Mouse (Mus musculus) cerebellum, adult 8-10 months (tissue): ENCODE results near the gene Cntn4.

ENCODE experiments used
- DNase-seq: peaks from one replicate; pipeline ENCODE4 v3.0.0; 2022

Cntn4 gene

DNA sequence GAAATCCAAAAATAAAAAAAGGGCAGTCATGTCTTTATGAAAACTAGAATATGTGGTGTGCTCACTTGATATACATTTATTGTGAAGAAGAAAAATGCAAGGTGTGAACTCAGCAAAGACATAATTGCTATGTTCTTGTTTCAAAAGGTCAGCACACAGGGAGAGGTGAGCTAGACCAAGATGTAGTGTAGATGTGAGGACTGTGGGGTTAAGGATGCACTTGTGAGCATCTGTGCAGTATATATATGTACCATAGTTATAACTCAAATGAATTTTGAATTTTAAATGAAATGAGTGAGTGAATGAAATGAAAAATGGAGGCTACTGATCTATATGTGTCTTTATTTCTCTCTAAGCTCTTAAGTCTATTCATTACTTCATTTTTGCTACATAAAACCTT is 401.2 kb downstream of the Cntn4 start:
- no peak for DNase-seq

DNA sequence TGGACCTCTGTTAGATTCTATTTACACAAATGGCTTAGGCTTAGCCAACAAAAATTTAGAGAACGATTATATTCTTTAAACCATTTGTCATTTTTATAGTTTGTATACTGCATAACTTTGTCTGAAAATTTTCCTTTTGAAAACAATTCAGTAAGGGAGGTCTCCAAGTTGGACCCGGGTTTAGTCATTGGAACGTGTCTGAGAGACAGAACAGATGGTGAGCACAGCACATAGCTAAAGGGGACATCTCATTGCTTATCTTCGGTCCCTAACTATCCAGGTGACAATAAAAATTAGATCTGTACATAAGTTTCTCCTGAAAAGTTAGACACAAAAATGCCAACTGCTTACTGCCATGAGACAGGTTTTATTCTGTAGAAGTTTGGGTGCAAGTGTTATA is 420.4 kb downstream of the Cntn4 start:
- no peak for DNase-seq

DNA sequence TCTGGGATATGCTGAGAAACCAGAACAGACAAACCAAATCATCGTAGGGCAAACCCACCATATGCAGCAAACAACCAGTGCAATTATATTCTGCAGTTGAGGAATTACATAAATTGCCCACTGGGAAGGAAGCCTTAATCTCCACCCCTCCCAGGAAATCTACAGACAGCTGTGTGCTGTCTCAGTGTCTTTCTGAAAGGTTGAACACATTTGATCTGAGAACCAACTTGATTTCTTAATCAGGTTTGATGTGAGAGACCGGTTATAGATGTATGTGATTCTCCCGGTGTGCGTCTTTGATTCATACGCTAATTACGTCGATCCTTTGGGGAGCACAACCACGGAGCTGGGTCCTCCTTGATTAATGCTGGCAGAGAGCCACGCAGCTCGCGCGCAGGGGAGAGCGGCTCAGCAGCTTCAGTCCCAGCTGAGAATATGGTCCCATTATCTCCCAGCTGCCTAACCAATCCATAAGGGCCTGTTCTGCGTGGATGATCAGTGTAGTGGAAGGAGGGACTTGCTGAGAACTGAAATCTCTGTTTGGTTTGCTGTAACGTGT is 441.1 kb downstream of the Cntn4 start:
- DNase-seq = peak; percentile 29

DNA sequence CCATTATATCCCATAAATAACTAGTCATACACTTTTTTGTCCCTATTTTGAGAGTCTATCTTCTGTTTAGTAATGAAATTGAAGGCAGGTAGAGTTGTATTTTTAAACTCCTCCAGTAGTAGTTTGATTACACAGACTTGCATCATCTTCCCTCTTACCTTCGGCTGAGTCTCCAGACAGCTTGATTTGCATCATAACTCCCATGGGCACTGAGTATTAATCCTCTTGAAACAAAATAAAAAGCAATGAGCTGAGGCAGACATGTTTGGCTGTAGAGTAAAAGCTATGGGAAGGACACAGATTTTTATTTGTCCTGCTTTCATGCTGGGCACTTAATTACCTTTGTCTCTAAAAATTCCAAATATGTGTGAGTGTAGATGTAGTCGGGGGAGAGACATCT is 476.1 kb downstream of the Cntn4 start:
- DNase-seq = no peak

GRCm38 (mm10) chr6:106155362-106155761 is 477.9 kb downstream of the Cntn4 start:
- DNase-seq = no peak

GRCm38 (mm10) chr6:106177546-106177945 is 500.1 kb downstream of the Cntn4 start:
- peak; percentile 45 for DNase-seq

DNA sequence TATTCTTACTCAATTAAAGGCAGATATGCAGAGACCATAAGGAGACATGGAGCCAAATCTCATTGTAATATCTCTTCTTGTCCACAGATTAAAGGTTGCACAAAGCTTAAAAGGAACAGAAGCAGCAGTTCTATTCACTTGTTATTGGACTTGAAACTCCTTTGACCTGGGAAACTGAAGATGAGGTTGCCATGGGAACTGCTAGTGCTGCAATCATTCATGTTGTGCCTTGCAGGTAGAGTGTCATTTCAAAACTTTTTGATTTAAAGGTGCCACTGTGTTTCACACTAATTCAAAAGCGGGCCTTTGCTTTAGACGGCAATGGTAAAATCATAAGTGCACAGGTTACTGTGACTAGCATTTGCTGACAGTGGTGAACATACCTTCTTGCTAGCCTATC is 504.1 kb downstream of the Cntn4 start:
- no peak for DNase-seq

GRCm38 (mm10) chr6:106200974-106201373 is 523.5 kb downstream of the Cntn4 start:
- no peak for DNase-seq

- DNase-seq = no peak
Measured at GRCm38 (mm10) chr6:106207401-106207800, 529.9 kb downstream of the Cntn4 start.

- DNase-seq = no peak
Measured at GRCm38 (mm10) chr6:106213071-106213470, 535.6 kb downstream of the Cntn4 start.

DNA sequence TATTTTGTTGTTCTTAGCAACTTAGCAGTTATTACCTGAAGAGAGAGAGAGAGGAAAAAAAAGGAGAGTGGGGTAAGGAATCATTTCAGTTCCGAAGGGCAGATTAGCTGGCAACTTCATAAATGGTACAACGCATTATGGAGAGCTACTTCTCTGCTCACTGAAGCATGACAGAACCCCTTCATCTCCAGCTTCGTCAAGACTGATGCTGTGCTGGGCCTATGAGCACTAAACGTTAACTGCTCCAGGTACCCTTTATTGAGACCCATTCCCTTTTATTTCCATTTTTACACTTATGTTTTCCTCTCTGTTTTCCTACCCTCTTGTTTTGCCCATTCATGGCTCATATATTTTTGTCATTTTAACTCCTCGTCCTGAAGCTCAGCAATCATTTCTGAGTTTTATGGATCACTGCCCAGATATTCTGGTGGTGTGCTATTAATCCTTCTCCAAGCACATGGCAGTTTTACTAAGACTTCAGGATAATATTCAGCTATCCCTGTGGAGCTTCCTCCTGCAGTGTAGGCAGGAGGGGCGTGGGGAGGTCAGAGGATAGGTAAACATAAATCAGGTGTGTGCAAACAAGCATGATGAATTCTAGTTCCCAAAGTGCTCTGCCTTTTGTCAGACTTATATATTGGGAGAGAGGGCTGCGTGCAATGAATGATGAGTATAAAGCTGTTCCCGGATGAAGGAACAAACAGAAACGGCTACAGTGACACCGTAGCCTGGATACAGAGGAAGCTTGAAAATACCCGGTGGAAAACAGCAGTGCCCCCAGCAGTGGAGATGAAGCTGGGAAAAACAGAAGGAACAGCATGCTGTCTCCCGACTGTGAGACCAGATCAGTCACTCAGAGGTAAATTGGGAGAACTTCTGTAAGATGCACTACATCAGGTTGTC is 559.8 kb downstream of the Cntn4 start:
- no peak for DNase-seq

DNA sequence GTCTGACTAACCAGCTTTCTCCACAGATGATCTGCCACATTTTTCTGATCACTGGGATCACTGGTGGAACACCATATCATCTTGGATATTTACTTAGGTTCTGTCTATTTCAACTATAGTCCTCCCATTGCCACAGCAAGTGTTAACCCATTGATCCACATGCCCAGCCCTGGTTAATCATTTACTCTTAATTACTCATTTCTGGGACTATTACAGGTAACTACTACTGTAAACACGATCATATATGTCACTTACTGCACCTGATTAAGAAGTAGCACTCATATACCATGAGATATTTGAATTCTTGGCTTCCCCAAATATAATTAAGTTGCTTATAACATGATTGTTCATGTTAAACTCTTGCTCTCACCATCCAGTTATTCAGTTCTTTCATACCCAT is 564.1 kb downstream of the Cntn4 start:
- no peak for DNase-seq

- peak; percentile 34 for DNase-seq
Measured at GRCm38 (mm10) chr6:106263396-106263795, 585.9 kb downstream of the Cntn4 start.

DNA sequence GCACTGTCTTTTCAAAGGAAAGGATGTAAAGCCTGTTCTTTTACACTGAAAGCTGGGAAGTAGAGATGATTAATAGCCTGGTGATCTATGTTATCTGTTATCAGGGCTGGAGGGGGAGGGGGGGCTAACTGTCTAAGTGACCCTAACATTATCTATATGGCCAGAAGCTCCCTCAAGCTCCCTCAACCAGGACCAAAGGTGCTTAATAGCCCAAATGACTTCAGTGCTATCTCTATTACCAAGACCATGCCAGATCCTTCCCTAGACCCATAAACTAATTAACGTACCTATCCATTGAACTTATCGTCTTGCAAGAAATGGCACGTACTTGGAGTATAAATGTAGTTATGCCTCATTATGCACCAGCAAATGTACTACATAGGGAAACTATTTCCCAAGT is 588.0 kb downstream of the Cntn4 start:
- DNase-seq = no peak

DNA sequence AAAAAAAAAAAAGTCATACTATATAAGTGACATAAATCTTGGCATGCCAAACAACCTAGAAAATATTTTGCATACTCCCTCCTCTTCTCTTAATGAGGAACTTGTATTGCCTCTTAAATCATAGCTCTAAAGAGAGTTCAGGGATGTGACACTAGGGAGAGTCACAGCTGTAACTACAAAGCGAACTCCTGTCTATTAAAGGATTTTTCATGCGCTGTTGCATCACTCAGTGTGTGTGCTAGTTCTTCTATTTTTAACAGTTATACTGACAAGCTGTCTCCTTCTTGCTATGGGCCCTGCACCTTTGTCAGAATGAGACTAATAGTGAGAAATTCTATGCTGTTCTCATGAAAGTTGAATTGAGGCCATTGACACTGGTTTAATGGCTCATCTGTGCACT is 588.8 kb downstream of the Cntn4 start:
- no peak for DNase-seq

DNA sequence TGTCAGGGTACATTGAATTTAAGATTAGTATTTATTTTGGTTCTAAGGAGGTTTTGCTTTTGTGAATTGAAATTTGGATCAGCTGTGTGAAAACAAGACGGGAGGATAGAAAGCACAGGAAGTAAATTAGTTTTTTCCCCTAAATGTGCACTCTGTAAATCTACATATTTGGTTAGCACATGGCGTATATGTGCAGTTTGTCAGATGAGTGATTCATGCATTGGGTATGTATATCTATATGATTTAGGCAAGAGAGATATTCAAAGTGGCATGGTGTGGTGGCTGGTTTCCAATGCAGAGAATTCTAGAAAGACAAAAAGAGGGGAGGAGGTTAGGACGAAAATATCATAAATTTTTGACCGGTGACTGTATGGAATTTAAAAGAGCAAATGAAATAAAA is 591.3 kb downstream of the Cntn4 start:
- DNase-seq = no peak

DNA sequence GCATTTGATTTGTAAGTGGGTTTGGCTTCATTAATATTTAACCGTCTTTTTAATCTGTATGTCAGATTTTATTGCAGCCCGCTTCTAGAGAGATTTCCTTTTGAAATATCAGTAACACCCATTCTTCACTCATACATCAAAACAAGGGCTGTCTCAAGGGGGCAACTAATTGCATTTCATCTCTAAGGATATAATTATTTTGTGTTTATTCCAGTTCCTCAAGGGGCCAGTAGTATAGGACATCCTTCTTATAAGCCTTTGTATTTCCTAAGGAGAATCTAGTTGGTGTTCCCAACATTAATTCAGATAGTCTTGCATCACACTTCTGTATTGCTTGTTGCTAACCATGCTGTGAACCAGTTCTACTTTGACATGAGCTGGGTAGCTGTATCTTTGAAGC is 599.7 kb downstream of the Cntn4 start:
- no peak for DNase-seq

GRCm38 (mm10) chr6:106281621-106282020 is 604.2 kb downstream of the Cntn4 start:
- DNase-seq = no peak

- no peak for DNase-seq
Measured at GRCm38 (mm10) chr6:106283815-106284214, 606.4 kb downstream of the Cntn4 start.

- DNase-seq = peak; percentile 21
Measured at GRCm38 (mm10) chr6:106299451-106299850, 622.0 kb downstream of the Cntn4 start.

DNA sequence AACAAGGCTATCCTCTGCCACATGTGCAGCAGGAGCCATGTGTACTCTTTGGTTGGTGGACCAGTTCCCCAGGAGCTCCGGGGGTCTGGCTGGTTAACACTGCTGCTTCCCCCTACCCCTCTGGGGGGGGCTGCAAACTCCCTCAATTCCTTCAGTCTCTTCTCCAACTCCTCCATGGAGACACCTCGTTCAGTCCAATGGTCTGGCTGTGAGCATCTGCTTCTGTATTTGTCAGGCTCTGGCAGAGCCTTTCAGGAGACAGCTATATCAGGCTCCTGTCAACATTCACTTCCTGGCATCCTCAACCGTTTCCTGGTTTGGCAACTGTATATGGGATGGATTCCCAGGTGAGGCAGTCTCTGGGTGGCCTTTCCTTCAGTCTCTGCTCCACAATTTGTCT is 622.7 kb downstream of the Cntn4 start:
- DNase-seq = peak; percentile 48

- DNase-seq = no peak
Measured at GRCm38 (mm10) chr6:106302435-106302834, 625.0 kb downstream of the Cntn4 start.

- DNase-seq = no peak
Measured at GRCm38 (mm10) chr6:106328987-106329386, 651.5 kb downstream of the Cntn4 start.

GRCm38 (mm10) chr6:106329636-106330035 is 652.2 kb downstream of the Cntn4 start:
- DNase-seq = no peak

- DNase-seq = no peak
Measured at GRCm38 (mm10) chr6:106332466-106332865, 655.0 kb downstream of the Cntn4 start.
